Mouse (Mus musculus) thymus, adult 2 months (tissue): ENCODE measurements around the gene Stau1.

Source experiments
- CTCF ChIP-seq: fragments of 200-500 bp; IDR thresholded peaks from 2 replicates; pipeline ENCODE4 v1.5.1; 2012; ENCODE audit warnings: mild to moderate bottlenecking, control low read depth, low read length, moderate library complexity, borderline replicate concordance; ENCODE audit not compliant: control insufficient read depth, poor library complexity, insufficient read depth; ENCODE audit errors: extremely low read depth
- POLR2A ChIP-seq: fragments of 200-500 bp; IDR thresholded peaks from 2 replicates; pipeline ENCODE4 v1.6.1; 2012; ENCODE audit warnings: mild to moderate bottlenecking, low read length, control low read depth, moderate library complexity; ENCODE audit not compliant: control insufficient read depth, poor library complexity, insufficient read depth; ENCODE audit errors: extremely low read depth

DNA sequence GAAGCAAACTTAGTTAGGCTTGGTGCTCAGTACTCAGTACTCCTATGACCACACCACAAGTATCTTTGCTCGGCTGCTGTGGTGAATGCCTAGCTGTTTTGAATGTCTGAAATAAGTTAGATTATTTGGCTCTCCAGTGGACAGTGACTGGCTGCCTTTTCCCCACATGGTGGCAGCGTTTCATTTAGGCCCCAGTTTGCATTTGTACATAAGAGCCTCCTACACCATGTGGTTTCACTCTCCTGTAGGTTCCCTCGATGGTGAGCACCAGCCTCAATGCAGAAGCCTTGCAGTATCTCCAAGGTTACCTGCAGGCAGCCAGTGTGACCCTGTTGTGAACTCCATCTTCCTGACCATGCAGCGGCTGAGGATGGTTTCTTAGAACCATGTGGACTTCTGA, 50.6 kb downstream of the Stau1 start:
- TF ChIP-seq CTCF (no peak), POLR2A (no peak)
